Mouse (Mus musculus) midbrain, postnatal 0 days (tissue): ENCODE measurements around the gene Ebp. TPM values are rescaled to one million over a fixed set of nuclear protein-coding genes. Genes with fewer than 3 reads are reported as not detected.

ENCODE experiments used
- ATAC-seq: fragments of 200-750 bp; cut with Nextera tagmentation; 2 replicates; pipeline ENCODE4 v1.8.0; 2017; ENCODE audit warnings: moderate number of reproducible peaks, mild to moderate bottlenecking, moderate TSS enrichment, moderate library complexity; ENCODE audit not compliant: low FRiP score
- DNase-seq: peaks from one replicate; pipeline ENCODE4 v3.0.0-alpha.2; 2015; ENCODE audit warnings: low spot score
- H3K27ac ChIP-seq: fragments of 300-500 bp; sonication (generic); 2 replicates; pipeline ENCODE4 v1.5.1; 2014; ENCODE audit warnings: low read depth, mild to moderate bottlenecking, low read length, mixed read lengths
- H3K27me3 ChIP-seq: fragments of 300-500 bp; sonication (generic); 2 replicates; pipeline ENCODE4 v1.6.1; 2014; ENCODE audit warnings: low read length, control low read depth, mixed read lengths; ENCODE audit not compliant: insufficient read depth
- H3K36me3 ChIP-seq: fragments of 300-500 bp; sonication (generic); 2 replicates; pipeline ENCODE4 v1.6.1; 2014; ENCODE audit warnings: low read length, control low read depth, mixed read lengths; ENCODE audit not compliant: insufficient read depth
- H3K4me1 ChIP-seq: fragments of 300-500 bp; sonication (generic); 2 replicates; pipeline ENCODE4 v1.6.1; 2014; ENCODE audit warnings: mild to moderate bottlenecking, control low read depth, antibody characterized with exemption, low read length, mixed read lengths; ENCODE audit not compliant: insufficient read depth
- H3K4me2 ChIP-seq: fragments of 300-500 bp; sonication (generic); 2 replicates; pipeline ENCODE4 v1.6.1; 2014; ENCODE audit warnings: low read depth, mild to moderate bottlenecking, low read length, mixed read lengths; ENCODE audit not compliant: poor library complexity, severe bottlenecking
- H3K4me3 ChIP-seq: fragments of 300-500 bp; sonication (generic); 2 replicates; pipeline ENCODE4 v1.5.1; 2014; ENCODE audit warnings: low read depth, mild to moderate bottlenecking, low read length, moderate library complexity
- H3K9ac ChIP-seq: fragments of 300-500 bp; sonication (generic); replicated peaks from 2 replicates; pipeline ENCODE4 v1.6.1; 2014; ENCODE audit warnings: mild to moderate bottlenecking, low read length, moderate library complexity, mixed read lengths; ENCODE audit not compliant: poor library complexity, severe bottlenecking
- H3K9me3 ChIP-seq: fragments of 300-500 bp; sonication (generic); 2 replicates; pipeline ENCODE4 v1.6.1; 2016; ENCODE audit warnings: low read length, control low read depth
- CTCF ChIP-seq: IDR thresholded peaks from 2 replicates; pipeline ENCODE4 v1.5.1; 2016; ENCODE audit warnings: antibody characterized with exemption, mild to moderate bottlenecking
- WGBS: fragments of 180-500 bp; shearing (Covaris S2); extraction: QIAGEN DNeasy Blood & Tissue Kit; methylation state at CpG from one replicate; pipeline ENCODE4 v1.1.7; 2014; 5-methylcytosine and 5-hydroxymethylcytosine counted together
- polyA plus RNA-seq: library from polyadenylated mRNA; unstranded; fragments of >200 nt; fragmentation: Nextera tagmentation; extraction: Ambion mirVana; gene quantifications from 2 replicates; pipeline ENCODE4 v1.2.1, GENCODE M21; 2015
- total RNA-seq: library from RNA; depleted of rRNA; stranded (reverse); fragments of >200 nt; gene quantifications from 2 replicates; pipeline ENCODE4 v1.2.3, GENCODE M21; 2014

Gene Ebp
- total and polyA plus RNA-seq, 2 experiments from 2014 or later: 22.9 to 26.6 TPM

GRCm38 (mm10) chrX:8145153-8145991, 47.9 kb downstream of the Ebp start, which contains the start of gene Rbm3:
TSS of gene Rbm3 (minus strand) at chrX:8145880.
- peak within 1 kb of the TSS; percentile 52 for H3K4me3 ChIP-seq
- 24% methylated on average over 53 of the region's 65 CpGs for WGBS
- H3K27me3 ChIP-seq: no peaks in the 10 kb centered on the region
- 0 out of 2 replicates have a peak, but pooled peaks cover 6% of the 10 kb centered on the region for H3K36me3 ChIP-seq
- no peaks in the 10 kb centered on the region for H3K9me3 ChIP-seq
- peak within 1 kb of the TSS; percentile 51 for H3K4me2 ChIP-seq
- ATAC-seq (peak; percentile 96), DNase-seq (peak; percentile 92)
- H3K27ac ChIP-seq: peak within 1 kb of the TSS; percentile 94
- peaks cover 4% of the 10 kb centered on the region; the same call in 1 of the 2 replicates for H3K4me1 ChIP-seq
- TF ChIP-seq CTCF: no peak
- H3K9ac ChIP-seq: peak within 1 kb of the TSS; percentile 83

- TF ChIP-seq CTCF: no peak
- H3K4me2 ChIP-seq: peak overlapping the region; percentile 51
- DNase-seq (no peak), ATAC-seq (no peak)
- H3K27me3 ChIP-seq: no peaks in the 10 kb centered on the region
- H3K9me3 ChIP-seq: no peaks in the 10 kb centered on the region
- H3K27ac ChIP-seq: no peak overlapping the region
- H3K36me3 ChIP-seq: 0 out of 2 replicates have a peak, but pooled peaks cover 6% of the 10 kb centered on the region
- 66% methylated on average over 7 of the region's 7 CpGs for WGBS
- H3K4me1 ChIP-seq: peaks cover 4% of the 10 kb centered on the region; the same call in 1 of the 2 replicates
- H3K4me3 ChIP-seq: no peak overlapping the region; the same call in 1 of the 2 replicates
- H3K9ac ChIP-seq: 0 out of 2 replicates have a peak overlapping the region, but pooled peaks have one; percentile 50
These were observed 49.6 kb downstream of the Ebp start for GRCm38 (mm10) chrX:8143750-8144149.

GRCm38 (mm10) chrX:8142948-8143347, 50.4 kb downstream of the Ebp start:
- DNase-seq: no peak
- no peak for ATAC-seq
- 87% methylated on average over 7 of the region's 7 CpGs for WGBS

GRCm38 (mm10) chrX:8141058-8141457, 52.3 kb downstream of the Ebp start:
- ATAC-seq (no peak), DNase-seq (no peak)
- H3K4me2 ChIP-seq: no peak overlapping the region
- no peak overlapping the region for H3K27ac ChIP-seq
- no peak overlapping the region for H3K9ac ChIP-seq
- H3K9me3 ChIP-seq: no peaks in the 10 kb centered on the region
- H3K4me3 ChIP-seq: no peak overlapping the region
- 0 out of 2 replicates have a peak, but pooled peaks cover 6% of the 10 kb centered on the region for H3K36me3 ChIP-seq
- H3K27me3 ChIP-seq: no peaks in the 10 kb centered on the region
- peaks cover 4% of the 10 kb centered on the region; the same call in 1 of the 2 replicates for H3K4me1 ChIP-seq
- TF ChIP-seq CTCF: no peak
- WGBS: 72% methylated on average over 3 of the region's 3 CpGs

More at GRCm38 (mm10) chrX:8142948-8143347, 50.4 kb downstream of the Ebp start:
- H3K4me3 ChIP-seq: no peak overlapping the region
- TF ChIP-seq CTCF: no peak
- H3K9me3 ChIP-seq: no peaks in the 10 kb centered on the region
- H3K4me2 ChIP-seq: no peak overlapping the region
- peaks cover 4% of the 10 kb centered on the region; the same call in 1 of the 2 replicates for H3K4me1 ChIP-seq
- no peaks in the 10 kb centered on the region for H3K27me3 ChIP-seq
- H3K36me3 ChIP-seq: 0 out of 2 replicates have a peak, but pooled peaks cover 6% of the 10 kb centered on the region
- H3K9ac ChIP-seq: no peak overlapping the region
- H3K27ac ChIP-seq: no peak overlapping the region

- DNase-seq (no peak), ATAC-seq (no peak)
- H3K9ac ChIP-seq: no peak overlapping the region
- 0 out of 2 replicates have a peak, but pooled peaks cover 6% of the 10 kb centered on the region for H3K36me3 ChIP-seq
- no peak overlapping the region for H3K27ac ChIP-seq
- no peaks in the 10 kb centered on the region for H3K27me3 ChIP-seq
- TF ChIP-seq CTCF: no peak
- no peak overlapping the region for H3K4me3 ChIP-seq
- 93% methylated on average over 2 of the region's 2 CpGs for WGBS
- H3K4me1 ChIP-seq: peaks cover 4% of the 10 kb centered on the region; the same call in 1 of the 2 replicates
- H3K9me3 ChIP-seq: no peaks in the 10 kb centered on the region
- H3K4me2 ChIP-seq: no peak overlapping the region
These were observed 52.9 kb downstream of the Ebp start for GRCm38 (mm10) chrX:8140446-8140845.

GRCm38 (mm10) chrX:8139480-8139879, 53.8 kb downstream of the Ebp start:
- Histone ChIP-seq H3K27me3 (no peaks in the 10 kb centered on the region), H3K36me3 (0 out of 2 replicates have a peak, but pooled peaks cover 6% of the 10 kb centered on the region), H3K27ac (no peak overlapping the region), H3K4me1 (peaks cover 4% of the 10 kb centered on the region; the same call in 1 of the 2 replicates), H3K4me3 (no peak overlapping the region), H3K4me2 (no peak overlapping the region), H3K9ac (no peak overlapping the region), H3K9me3 (no peaks in the 10 kb centered on the region)
- whole genome bisulfite sequencing: 57% methylated on average over 1 of the region's 1 CpGs
- ATAC-seq (no peak), DNase-seq (no peak)
- TF ChIP-seq CTCF: peak; percentile 27; the same call in 1 of the 2 replicates
